Mouse (Mus musculus) heart, embryonic 14.5 days (tissue): ENCODE measurements at regions not wholly inside any gene's neighbourhood (a gene's known extent, or its start where the extent isn't known, plus 50 kb on each side); places are given as distances from the start of the nearest gene placed in this dataset. TPM values are rescaled to one million over a fixed set of nuclear protein-coding genes. Genes with fewer than 3 reads are reported as not detected.
A peak's percentile ranks its signal among the peaks of the same experiment; 100 is the strongest.

Source experiments
- ATAC-seq: fragments of 200-750 bp; cut with Nextera tagmentation; 2 replicates; pipeline ENCODE4 v1.8.0; 2017; ENCODE audit warnings: low read depth, moderate TSS enrichment; ENCODE audit not compliant: insufficient number of reproducible peaks, insufficient read depth, low FRiP score
- H3K27ac ChIP-seq, 2 experiments: fragments of 200-500 bp in 1 of 2; fragments of 300-500 bp in 1 of 2; sonication (generic) in 1 of 2; replicated peaks in 1 of 2; 2 replicates each; pipeline ENCODE4 v1.5.1; 2012 to 2014; ENCODE audit warnings: low read depth in 2 of 2, low read length in 2 of 2, control low read depth in 1 of 2, mild to moderate bottlenecking in 1 of 2, mixed read lengths in 1 of 2; ENCODE audit not compliant: control insufficient read depth in 1 of 2, insufficient read depth in 1 of 2
- H3K27me3 ChIP-seq: fragments of 300-500 bp; sonication (generic); 2 replicates; pipeline ENCODE4 v1.6.1; 2014; ENCODE audit warnings: mild to moderate bottlenecking, low read length, control low read depth; ENCODE audit not compliant: control insufficient read depth, insufficient read depth
- H3K36me3 ChIP-seq: fragments of 300-500 bp; sonication (generic); 2 replicates; pipeline ENCODE4 v1.6.1; 2014; ENCODE audit warnings: mild to moderate bottlenecking, control low read depth, low read length, mixed read lengths; ENCODE audit not compliant: control insufficient read depth, insufficient read depth
- H3K4me1 ChIP-seq, 2 experiments: fragments of 200-500 bp in 1 of 2; fragments of 300-500 bp in 1 of 2; sonication (generic) in 1 of 2; 2 replicates each; pipeline ENCODE4 v1.6.1; 2012 to 2014; ENCODE audit warnings: low read length in 2 of 2, control low read depth in 1 of 2, mixed read lengths in 1 of 2; ENCODE audit not compliant: control insufficient read depth in 2 of 2, insufficient read depth in 2 of 2
- H3K4me2 ChIP-seq: fragments of 300-500 bp; sonication (generic); 2 replicates; pipeline ENCODE4 v1.6.1; 2014; ENCODE audit warnings: mild to moderate bottlenecking, low read length
- H3K4me3 ChIP-seq, 2 experiments: fragments of 200-500 bp in 1 of 2; fragments of 300-500 bp in 1 of 2; sonication (generic) in 1 of 2; 2 replicates each; pipeline ENCODE4 v1.5.1; 2012 to 2014; ENCODE audit warnings: low read length in 2 of 2, mild to moderate bottlenecking in 2 of 2, control low read depth in 1 of 2, low read depth in 1 of 2, moderate library complexity in 1 of 2; ENCODE audit not compliant: control insufficient read depth in 1 of 2, insufficient read depth in 1 of 2
- H3K9ac ChIP-seq: fragments of 300-500 bp; sonication (generic); 2 replicates; pipeline ENCODE4 v1.6.1; 2014; ENCODE audit warnings: mild to moderate bottlenecking, low read length
- H3K9me3 ChIP-seq: fragments of 300-500 bp; sonication (generic); 2 replicates; pipeline ENCODE4 v1.6.1; 2016; ENCODE audit warnings: low read length, control low read depth; ENCODE audit not compliant: control insufficient read depth
- WGBS: fragments of 180-500 bp; shearing (Covaris S2); extraction: QIAGEN DNeasy Blood & Tissue Kit; methylation state at CpG from one replicate; pipeline ENCODE4 v1.1.7; 2014; 5-methylcytosine and 5-hydroxymethylcytosine counted together
- microRNA-seq: library from miRNA; unstranded; fragments of <30 nt; microRNA quantifications from one replicate; pipeline ENCODE4, GENCODE M21; 2016

DNA sequence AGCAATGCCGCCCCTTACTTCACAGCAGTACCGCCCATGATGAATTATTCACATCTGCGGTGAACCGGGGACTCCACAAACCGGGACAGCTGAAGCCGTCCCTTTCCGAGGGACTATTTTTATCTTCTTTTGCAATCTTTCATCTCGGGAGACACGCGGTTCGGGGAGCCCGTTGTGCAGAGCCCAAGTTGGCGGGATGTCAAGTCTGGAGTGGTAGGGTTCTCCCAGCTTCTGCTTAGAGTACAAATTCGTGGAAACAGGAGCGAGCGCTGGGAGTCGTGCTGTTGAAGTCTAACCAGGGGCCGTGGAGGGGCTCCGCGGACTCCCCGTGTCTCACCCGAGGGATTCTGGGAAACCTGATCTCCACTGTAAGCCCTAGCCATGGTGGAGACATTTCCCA, 53.0 kb upstream of the Dlk1 start:
- Histone ChIP-seq H3K4me1 (peaks cover 46 to 50% of the 10 kb centered on the region in 2 experiments), H3K27me3 (no peaks in the 10 kb centered on the region), H3K9me3 (no peaks in the 10 kb centered on the region), H3K4me3 (peak overlapping the region in 1 of 2 experiments; percentile 16; a peak in 2 of 4 replicates), H3K27ac (peak overlapping the region in 1 of 2 experiments; percentile 65; a peak in 3 of 4 replicates), H3K9ac (peak overlapping the region; percentile 44; the same call in 1 of the 2 replicates), H3K36me3 (no peaks in the 10 kb centered on the region), H3K4me2 (peak overlapping the region; percentile 59)
- no peak for ATAC-seq
- 14% methylated on average over 22 of the region's 22 CpGs for WGBS

DNA sequence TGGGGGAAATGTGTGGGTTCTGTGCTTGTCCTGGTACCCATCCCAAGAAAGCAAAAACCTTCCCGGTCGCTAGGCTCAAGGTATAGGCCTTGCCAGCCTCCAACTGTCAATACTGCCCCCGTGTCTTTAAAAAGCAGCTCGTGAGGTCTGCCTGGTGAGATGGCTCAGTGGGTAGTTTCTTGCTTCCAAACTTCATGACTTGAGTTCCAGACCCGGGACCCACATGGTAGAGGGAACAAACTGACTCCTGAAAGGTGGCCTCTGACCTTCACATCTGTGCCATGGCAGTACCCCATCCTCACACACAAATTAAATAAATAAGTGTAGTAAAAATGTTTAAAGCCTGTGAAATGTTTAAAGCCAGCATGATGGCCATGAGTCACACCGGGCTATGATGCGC, 52.6 kb upstream of the Dlk1 start:
- H3K9ac ChIP-seq = peak overlapping the region; percentile 44; the same call in 1 of the 2 replicates
- peak overlapping the region in 1 of 2 experiments; percentile 65; a peak in 2 of 4 replicates for H3K27ac ChIP-seq
- H3K9me3 ChIP-seq = no peaks in the 10 kb centered on the region
- H3K4me3 ChIP-seq = no peak overlapping the region
- H3K4me1 ChIP-seq = peaks cover 46 to 50% of the 10 kb centered on the region in 2 experiments
- WGBS = 86% methylated on average over 7 of the region's 7 CpGs
- ATAC-seq = no peak
- no peaks in the 10 kb centered on the region for H3K27me3 ChIP-seq
- H3K36me3 ChIP-seq = no peaks in the 10 kb centered on the region
- H3K4me2 ChIP-seq = peak overlapping the region; percentile 59

DNA sequence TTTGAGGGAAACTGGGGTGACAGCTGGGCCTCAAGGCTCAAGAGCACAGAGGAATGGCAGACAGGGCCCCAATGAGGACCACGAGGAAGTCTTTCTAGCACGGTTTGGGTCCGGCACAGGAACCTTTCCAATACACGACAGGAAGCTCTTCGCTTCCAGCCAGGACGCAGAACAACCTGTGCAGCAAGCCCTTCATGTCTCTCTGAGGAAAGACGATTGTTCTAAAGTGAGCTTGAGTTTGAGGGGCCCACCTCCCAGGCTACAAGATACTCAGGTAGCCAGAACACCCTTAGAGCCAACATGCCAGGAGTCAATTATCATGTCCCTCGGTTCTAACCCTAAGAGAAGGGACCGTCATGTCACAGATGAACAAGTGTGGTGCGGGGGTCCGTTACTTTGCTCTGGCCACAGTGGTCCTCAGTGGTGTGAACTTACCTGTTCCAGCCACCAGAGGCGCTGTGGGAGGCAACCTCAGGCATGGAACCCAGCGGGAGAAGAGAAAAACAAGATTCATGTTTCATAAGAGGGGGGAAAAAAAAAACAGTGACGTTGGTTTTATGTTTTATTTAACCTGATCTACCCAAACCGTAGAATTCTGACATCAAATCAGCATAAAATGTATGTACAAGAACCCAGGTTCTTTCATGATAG, 51.6 kb upstream of the Dlk1 start:
- peaks cover 46 to 50% of the 10 kb centered on the region in 2 experiments for H3K4me1 ChIP-seq
- H3K9ac ChIP-seq = no peak overlapping the region
- WGBS = 51% methylated on average over 15 of the region's 15 CpGs
- ATAC-seq = no peak
- H3K27me3 ChIP-seq = no peaks in the 10 kb centered on the region
- H3K27ac ChIP-seq = peak overlapping the region in 1 of 2 experiments; percentile 84; a peak in 2 of 4 replicates
- H3K36me3 ChIP-seq = no peaks in the 10 kb centered on the region
- no peak overlapping the region for H3K4me3 ChIP-seq
- H3K4me2 ChIP-seq = no peak overlapping the region
- no peaks in the 10 kb centered on the region for H3K9me3 ChIP-seq

DNA sequence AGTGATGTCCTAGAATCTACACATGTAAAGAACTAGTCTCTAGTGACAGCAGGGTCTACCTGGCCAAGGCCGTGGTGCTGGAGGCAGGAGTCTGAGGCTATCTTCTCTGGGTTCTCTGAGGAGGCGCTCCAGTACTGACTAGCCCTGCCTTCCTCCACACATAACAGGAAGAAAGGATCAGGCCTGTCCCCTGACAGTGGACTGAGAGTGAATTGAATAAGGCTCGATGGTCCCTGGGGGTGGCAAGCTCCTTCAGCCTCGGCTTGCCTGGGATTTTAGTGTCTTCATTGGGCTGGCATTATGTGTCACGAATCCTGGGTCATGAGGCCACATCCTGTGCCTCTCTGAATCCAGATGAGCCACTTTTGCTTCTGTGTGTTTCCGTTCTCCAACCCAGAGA, 50.9 kb upstream of the Dlk1 start:
- no peaks in the 10 kb centered on the region for H3K36me3 ChIP-seq
- no peak for ATAC-seq
- 65% methylated on average over 6 of the region's 6 CpGs for WGBS
- H3K9me3 ChIP-seq = no peaks in the 10 kb centered on the region
- peak overlapping the region; percentile 24; the same call in 1 of the 2 replicates for H3K4me2 ChIP-seq
- H3K27me3 ChIP-seq = no peaks in the 10 kb centered on the region
- peaks cover 46 to 50% of the 10 kb centered on the region in 2 experiments for H3K4me1 ChIP-seq
- H3K9ac ChIP-seq = no peak overlapping the region
- H3K27ac ChIP-seq = peak overlapping the region; percentile 72 to 84
- H3K4me3 ChIP-seq = no peak overlapping the region

DNA sequence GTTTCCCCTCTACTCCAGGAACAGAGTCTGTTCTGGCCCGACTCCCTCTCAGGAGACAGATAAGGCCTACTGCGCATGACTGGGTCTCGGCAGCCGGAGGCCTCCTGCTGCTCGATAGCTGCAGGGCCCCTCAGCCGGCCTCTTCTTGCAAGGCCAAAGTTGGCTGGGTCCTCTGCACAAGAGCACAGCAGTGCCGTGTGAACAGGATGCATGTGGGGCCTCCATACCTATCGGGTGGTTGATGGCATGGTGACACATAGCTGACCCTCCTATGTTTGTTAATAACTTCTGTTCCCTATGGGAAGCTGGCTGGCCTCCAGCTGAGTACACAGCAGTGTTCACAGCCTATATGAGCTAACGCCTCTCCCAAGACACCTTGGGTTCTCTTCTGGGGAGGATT, 50.4 kb upstream of the Dlk1 start:
- Histone ChIP-seq H3K36me3 (no peaks in the 10 kb centered on the region), H3K4me3 (no peak overlapping the region), H3K9me3 (no peaks in the 10 kb centered on the region), H3K4me1 (peaks cover 46 to 47% of the 10 kb centered on the region in 2 experiments), H3K9ac (no peak overlapping the region), H3K27ac (peak overlapping the region; percentile 75 to 84), H3K27me3 (no peaks in the 10 kb centered on the region), H3K4me2 (peak overlapping the region; percentile 24; the same call in 1 of the 2 replicates)
- peak; percentile 89 for ATAC-seq
- 6% methylated on average over 9 of the region's 9 CpGs for WGBS

Small RNA genes lying in the stretch of these regions (microRNA-seq; reads per million reads assigned to microRNA genes)
- gene Gm22234 (not detected), gene Gm25297 (not detected)
